Mouse (Mus musculus): ENCODE measurements around the gene Fam193a.

GRCm38 (mm10) chr5:34397866-34398265 lies 28.1 kb downstream of the Fam193a start:
- TF ChIP-seq HCFC1 (IDR thresholded peaks at IDR 0.05; ENCODE audit: borderline replicate concordance, insufficient read depth, low read length) (no peak), CHD2 (IDR thresholded peaks at IDR 0.05; ENCODE audit: low read depth, low read length) (no peak), MAFK (IDR thresholded peaks at IDR 0.05; ENCODE audit: insufficient read depth, low read depth, low read length) (no peak)
